Mouse (Mus musculus): ENCODE results near the gene Sec24a. TPM values are rescaled to one million over a fixed set of nuclear protein-coding genes. Genes with fewer than 3 reads are reported as not detected.
"Not testable (repeated sequence)": the region's sequence is repeated elsewhere in the genome, so short reads cannot be mapped to it uniquely, and the experiment has no call there.

Sec24a gene
- polyA plus RNA-seq, 1 experiment from 2014 or later: 16.1 TPM

DNA sequence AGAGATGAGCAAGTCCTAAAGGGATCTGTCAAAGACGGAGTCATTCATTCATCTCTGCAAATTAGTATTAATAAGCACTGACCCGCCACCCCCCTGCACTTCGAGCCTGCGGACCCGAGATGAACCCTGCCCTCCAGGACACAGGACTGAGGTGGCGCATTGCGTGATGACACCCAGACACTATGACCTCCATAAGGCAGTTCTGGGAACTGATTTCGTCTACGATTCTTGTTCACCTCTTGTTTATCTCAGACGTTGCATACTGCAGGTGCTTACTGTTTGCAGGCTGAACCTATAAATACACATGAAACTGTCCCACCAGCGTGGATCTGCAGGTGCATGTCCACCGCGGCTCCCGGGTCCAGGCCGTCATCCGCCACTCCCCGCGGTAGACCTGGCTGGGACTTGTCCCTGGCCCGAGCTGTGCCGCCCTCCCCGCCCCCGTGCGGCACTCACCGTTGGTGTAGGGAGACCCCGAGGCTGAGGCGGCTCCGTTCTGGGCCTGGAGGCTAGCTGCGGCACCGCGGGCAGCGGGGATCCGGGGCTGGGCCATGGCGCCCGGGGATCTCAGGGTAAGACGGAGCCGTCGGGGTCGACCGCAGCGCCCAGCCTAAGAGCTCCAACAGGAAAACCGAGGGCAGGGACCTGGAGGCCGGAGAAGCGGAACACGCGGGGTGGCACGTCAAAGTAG lies 7.7 kb downstream of the Sec24a start:
- Histone ChIP-seq H3K4me2 (replicated peaks; ENCODE audit: low read depth, low read length) (peak overlapping the region; percentile 65), H3K27me3 (ENCODE audit: control insufficient read depth, insufficient read depth, low read length) (no peaks in the 10 kb centered on the region), H3K9ac (ENCODE audit: low read depth, low read length) (peak overlapping the region; percentile 93), H3K36me3 (ENCODE audit: control insufficient read depth, insufficient read depth, low read length) (no peaks in the 10 kb centered on the region), H3K4me1 (replicated peaks; ENCODE audit: control insufficient read depth, insufficient read depth, low read length) (no peaks in the 10 kb centered on the region), H3K27ac (ENCODE audit: low read depth, low read length) (peak overlapping the region; percentile 12; the same call in 1 of the 2 replicates), H3K9me3 (ENCODE audit: control insufficient read depth, low read length) (no peaks in the 10 kb centered on the region), H3K4me3 (ENCODE audit: low read depth, low read length) (peak overlapping the region; percentile 84)
- peak; percentile 79 for ATAC-seq (ENCODE audit: low FRiP score)
- DNase-seq (ENCODE audit: low spot score): no peak
- WGBS: under 1% methylated on average over 46 of the region's 46 CpGs

DNA sequence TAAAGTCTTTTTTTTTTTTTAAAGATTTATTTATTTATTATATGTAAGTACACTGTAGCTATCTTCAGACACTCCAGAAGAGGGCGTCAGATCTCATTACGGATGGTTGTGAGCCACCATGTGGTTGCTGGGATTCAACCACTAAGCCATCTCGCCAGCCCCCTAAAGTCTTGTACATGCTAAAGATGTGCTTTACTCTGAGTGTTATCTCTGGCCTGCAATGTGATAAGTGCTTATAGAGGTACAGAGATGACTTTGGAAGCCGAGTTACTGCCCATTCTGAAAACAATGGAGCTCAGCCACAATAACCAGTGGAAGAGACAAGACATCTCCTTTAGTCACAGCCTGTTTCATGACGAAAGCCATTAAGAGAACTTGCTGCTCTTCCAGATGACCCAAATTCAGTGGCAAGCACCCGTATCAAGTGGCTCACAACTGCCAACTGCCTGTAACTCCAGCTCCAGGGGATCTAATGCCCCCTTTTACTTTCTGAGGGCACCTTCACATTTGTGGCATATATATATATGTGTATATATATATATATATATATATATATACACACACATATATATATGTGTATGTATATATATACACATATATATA lies 11.7 kb downstream of the Sec24a start:
- not testable (repeated sequence) for H3K27me3 ChIP-seq (ENCODE audit: control insufficient read depth, insufficient read depth, low read length); H3K36me3 ChIP-seq (ENCODE audit: control insufficient read depth, insufficient read depth, low read length); H3K9me3 ChIP-seq (ENCODE audit: control insufficient read depth, low read length); H3K4me1 ChIP-seq (replicated peaks; ENCODE audit: control insufficient read depth, insufficient read depth, low read length); H3K4me3 ChIP-seq (ENCODE audit: low read depth, low read length); H3K4me2 ChIP-seq (replicated peaks; ENCODE audit: low read depth, low read length); H3K9ac ChIP-seq (ENCODE audit: low read depth, low read length); ATAC-seq (ENCODE audit: low FRiP score); DNase-seq (ENCODE audit: low spot score); H3K27ac ChIP-seq (ENCODE audit: low read depth, low read length)
- 81% methylated on average over 6 of the region's 6 CpGs for WGBS

- Histone ChIP-seq H3K27ac (ENCODE audit: low read depth, low read length) (no peak overlapping the region), H3K9ac (ENCODE audit: low read depth, low read length) (no peak overlapping the region), H3K27me3 (ENCODE audit: control insufficient read depth, insufficient read depth, low read length) (no peaks in the 10 kb centered on the region), H3K36me3 (ENCODE audit: control insufficient read depth, insufficient read depth, low read length) (no peaks in the 10 kb centered on the region), H3K4me1 (replicated peaks; ENCODE audit: control insufficient read depth, insufficient read depth, low read length) (no peaks in the 10 kb centered on the region), H3K4me3 (ENCODE audit: low read depth, low read length) (no peak overlapping the region), H3K4me2 (replicated peaks; ENCODE audit: low read depth, low read length) (no peak overlapping the region), H3K9me3 (ENCODE audit: control insufficient read depth, low read length) (no peaks in the 10 kb centered on the region)
- no peak for DNase-seq (ENCODE audit: low spot score)
- ATAC-seq (ENCODE audit: low FRiP score): no peak
- 92% methylated on average over 1 of the region's 1 CpGs for WGBS
These were observed 17.3 kb downstream of the Sec24a start for GRCm38 (mm10) chr11:51746096-51746495.

DNA sequence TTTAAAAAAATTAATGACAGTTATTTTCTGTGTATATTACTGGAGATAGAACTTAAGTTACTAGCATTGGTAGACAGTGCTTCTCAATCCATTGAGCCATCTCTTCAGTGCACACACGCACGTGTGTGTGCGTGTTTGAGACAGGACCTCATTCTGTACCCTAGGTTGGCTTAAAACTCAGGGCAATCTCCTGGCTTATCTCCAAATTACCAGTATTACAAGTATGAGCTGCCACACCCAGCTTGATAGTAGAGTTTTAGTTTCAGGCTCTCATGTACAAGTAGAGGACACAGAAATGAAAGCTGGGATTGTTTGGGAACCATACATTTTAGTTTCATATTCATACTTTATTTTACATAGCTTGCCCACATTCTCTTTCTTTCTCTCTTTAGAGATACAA lies 22.7 kb downstream of the Sec24a start:
- Histone ChIP-seq H3K9me3 (ENCODE audit: control insufficient read depth, low read length) (no peaks in the 10 kb centered on the region), H3K4me1 (replicated peaks; ENCODE audit: control insufficient read depth, insufficient read depth, low read length) (no peaks in the 10 kb centered on the region), H3K36me3 (ENCODE audit: control insufficient read depth, insufficient read depth, low read length) (no peaks in the 10 kb centered on the region), H3K27ac (ENCODE audit: low read depth, low read length) (no peak overlapping the region), H3K4me2 (replicated peaks; ENCODE audit: low read depth, low read length) (no peak overlapping the region), H3K9ac (ENCODE audit: low read depth, low read length) (no peak overlapping the region), H3K4me3 (ENCODE audit: low read depth, low read length) (no peak overlapping the region), H3K27me3 (ENCODE audit: control insufficient read depth, insufficient read depth, low read length) (no peaks in the 10 kb centered on the region)
- WGBS: 94% methylated on average over 3 of the region's 3 CpGs
- DNase-seq (ENCODE audit: low spot score): no peak
- ATAC-seq (ENCODE audit: low FRiP score): no peak

DNA sequence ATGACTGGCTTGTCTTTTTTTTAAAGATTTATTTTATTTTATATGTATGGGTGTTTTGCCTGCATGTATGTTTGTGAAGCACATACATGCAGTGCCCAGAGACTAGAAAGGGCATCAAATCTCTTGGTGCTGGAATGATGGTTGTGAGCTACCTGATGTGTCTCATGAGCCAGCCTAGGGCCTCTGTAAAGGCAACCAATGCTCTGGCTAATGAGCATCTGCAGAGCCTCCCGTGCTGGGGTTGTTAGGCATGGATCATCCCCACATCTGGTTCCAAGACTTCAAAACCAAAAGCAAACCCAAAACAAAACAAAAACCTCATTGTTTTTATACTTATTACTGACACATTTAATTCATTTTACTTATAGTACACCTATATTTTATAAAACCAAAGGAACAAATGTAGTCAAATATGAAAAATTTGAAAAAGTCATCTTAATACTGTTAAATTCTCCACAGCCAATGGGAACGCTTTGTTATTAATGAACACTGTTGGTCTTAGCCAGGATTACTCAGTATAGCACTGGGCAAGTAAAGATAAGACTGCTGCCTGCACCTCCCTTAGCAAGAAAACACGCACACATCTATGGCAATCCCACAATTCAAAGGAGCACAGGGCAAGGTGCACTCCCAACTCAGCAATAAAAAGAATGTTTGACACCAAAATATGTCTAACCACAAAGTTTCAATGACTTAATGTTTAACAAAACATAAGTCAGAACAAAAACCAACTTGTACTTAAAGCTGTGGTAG lies 24.6 kb downstream of the Sec24a start:
- no peak overlapping the region for H3K27ac ChIP-seq (ENCODE audit: low read depth, low read length)
- H3K4me3 ChIP-seq (ENCODE audit: low read depth, low read length): no peak overlapping the region
- H3K27me3 ChIP-seq (ENCODE audit: control insufficient read depth, insufficient read depth, low read length): no peaks in the 10 kb centered on the region
- H3K4me1 ChIP-seq (replicated peaks; ENCODE audit: control insufficient read depth, insufficient read depth, low read length): no peaks in the 10 kb centered on the region
- no peak overlapping the region for H3K9ac ChIP-seq (ENCODE audit: low read depth, low read length)
- H3K36me3 ChIP-seq (ENCODE audit: control insufficient read depth, insufficient read depth, low read length): 0 out of 2 replicates have a peak, but pooled peaks cover 2% of the 10 kb centered on the region
- ATAC-seq (ENCODE audit: low FRiP score) (no peak), DNase-seq (ENCODE audit: low spot score) (no peak)
- H3K4me2 ChIP-seq (replicated peaks; ENCODE audit: low read depth, low read length): no peak overlapping the region
- WGBS: 90% methylated on average over 3 of the region's 3 CpGs
- H3K9me3 ChIP-seq (ENCODE audit: control insufficient read depth, low read length): no peaks in the 10 kb centered on the region

- not testable (repeated sequence) for H3K27me3 ChIP-seq (ENCODE audit: control insufficient read depth, insufficient read depth, low read length); DNase-seq (ENCODE audit: low spot score); ATAC-seq (ENCODE audit: low FRiP score); H3K9ac ChIP-seq (ENCODE audit: low read depth, low read length); H3K4me2 ChIP-seq (replicated peaks; ENCODE audit: low read depth, low read length); H3K27ac ChIP-seq (ENCODE audit: low read depth, low read length); H3K4me3 ChIP-seq (ENCODE audit: low read depth, low read length); H3K4me1 ChIP-seq (replicated peaks; ENCODE audit: control insufficient read depth, insufficient read depth, low read length); H3K9me3 ChIP-seq (ENCODE audit: control insufficient read depth, low read length); H3K36me3 ChIP-seq (ENCODE audit: control insufficient read depth, insufficient read depth, low read length)
- 97% methylated on average over 12 of the region's 13 CpGs for WGBS
These were observed 29.2 kb downstream of the Sec24a start for GRCm38 (mm10) chr11:51734218-51734617.

GRCm38 (mm10) chr11:51732883-51733282 lies 30.6 kb downstream of the Sec24a start:
- no peak for ATAC-seq (ENCODE audit: low FRiP score)
- whole genome bisulfite sequencing: 86% methylated on average over 1 of the region's 1 CpGs
- H3K27ac ChIP-seq (ENCODE audit: low read depth, low read length): no peak overlapping the region
- DNase-seq (ENCODE audit: low spot score): no peak
- no peak overlapping the region for H3K9ac ChIP-seq (ENCODE audit: low read depth, low read length)
- H3K4me1 ChIP-seq (replicated peaks; ENCODE audit: control insufficient read depth, insufficient read depth, low read length): no peaks in the 10 kb centered on the region
- H3K4me2 ChIP-seq (replicated peaks; ENCODE audit: low read depth, low read length): no peak overlapping the region
- H3K4me3 ChIP-seq (ENCODE audit: low read depth, low read length): no peak overlapping the region
- 0 out of 2 replicates have a peak, but pooled peaks cover 2% of the 10 kb centered on the region for H3K36me3 ChIP-seq (ENCODE audit: control insufficient read depth, insufficient read depth, low read length)
- H3K27me3 ChIP-seq (ENCODE audit: control insufficient read depth, insufficient read depth, low read length): no peaks in the 10 kb centered on the region
- H3K9me3 ChIP-seq (ENCODE audit: control insufficient read depth, low read length): no peaks in the 10 kb centered on the region

GRCm38 (mm10) chr11:51721066-51721465 lies 42.4 kb downstream of the Sec24a start:
- Histone ChIP-seq H3K9ac (ENCODE audit: low read depth, low read length) (no peak overlapping the region), H3K9me3 (ENCODE audit: control insufficient read depth, low read length) (no peaks in the 10 kb centered on the region), H3K4me2 (replicated peaks; ENCODE audit: low read depth, low read length) (no peak overlapping the region), H3K4me1 (replicated peaks; ENCODE audit: control insufficient read depth, insufficient read depth, low read length) (no peaks in the 10 kb centered on the region), H3K4me3 (ENCODE audit: low read depth, low read length) (no peak overlapping the region), H3K27ac (ENCODE audit: low read depth, low read length) (no peak overlapping the region), H3K36me3 (ENCODE audit: control insufficient read depth, insufficient read depth, low read length) (no peaks in the 10 kb centered on the region), H3K27me3 (ENCODE audit: control insufficient read depth, insufficient read depth, low read length) (no peaks in the 10 kb centered on the region)
- ATAC-seq (ENCODE audit: low FRiP score): no peak
- 90% methylated on average over 11 of the region's 11 CpGs for WGBS
- DNase-seq (ENCODE audit: low spot score): no peak

Data from hindbrain, embryonic 11.5 days (tissue).